Mouse (Mus musculus): Measurements from ENCODE around the gene Tpk1. TPM values are rescaled to one million over a fixed set of nuclear protein-coding genes. Genes with fewer than 3 reads are reported as not detected.

Tpk1 gene
- polyA plus RNA-seq, 1 experiment from 2014 or later = 7.8 TPM

- Histone ChIP-seq H3K4me3 (ENCODE audit: inconsistent target) (no peak overlapping the region), H3K79me2 (ENCODE audit: inconsistent target) (no peaks in the 10 kb centered on the region), H3K36me3 (ENCODE audit: inconsistent target) (no peaks in the 10 kb centered on the region), H3K27ac (no peak overlapping the region)
- WGBS (ENCODE audit: missing documents) = 63% methylated on average over 4 of the region's 4 CpGs
Measured at GRCm38 (mm10) chr6:43349083-43349482, 317.0 kb downstream of the Tpk1 start.

- 100% methylated on average over 1 of the region's 1 CpGs for WGBS (ENCODE audit: missing documents)
- H3K27ac ChIP-seq = no peak overlapping the region
- no peak overlapping the region for H3K4me3 ChIP-seq (ENCODE audit: inconsistent target)
- no peaks in the 10 kb centered on the region for H3K36me3 ChIP-seq (ENCODE audit: inconsistent target)
- H3K79me2 ChIP-seq (ENCODE audit: inconsistent target) = no peaks in the 10 kb centered on the region
Measured at GRCm38 (mm10) chr6:43347637-43348036, 318.4 kb downstream of the Tpk1 start.

GRCm38 (mm10) chr6:43343006-43343405 lies 323.1 kb downstream of the Tpk1 start:
- Histone ChIP-seq H3K79me2 (ENCODE audit: inconsistent target) (no peaks in the 10 kb centered on the region), H3K27ac (no peak overlapping the region), H3K4me3 (ENCODE audit: inconsistent target) (no peak overlapping the region), H3K36me3 (ENCODE audit: inconsistent target) (no peaks in the 10 kb centered on the region)
- WGBS (ENCODE audit: missing documents) = 54% methylated on average over 1 of the region's 1 CpGs

- no peak overlapping the region for H3K27ac ChIP-seq
- no peaks in the 10 kb centered on the region for H3K79me2 ChIP-seq (ENCODE audit: inconsistent target)
- no peak overlapping the region for H3K4me3 ChIP-seq (ENCODE audit: inconsistent target)
- no peaks in the 10 kb centered on the region for H3K36me3 ChIP-seq (ENCODE audit: inconsistent target)
- 80% methylated on average over 2 of the region's 2 CpGs for WGBS (ENCODE audit: missing documents)
Measured at GRCm38 (mm10) chr6:43342386-43342785, 323.7 kb downstream of the Tpk1 start.

- 92% methylated on average over 2 of the region's 2 CpGs for WGBS (ENCODE audit: missing documents)
- Histone ChIP-seq H3K4me3 (ENCODE audit: inconsistent target) (no peak overlapping the region), H3K27ac (no peak overlapping the region), H3K36me3 (ENCODE audit: inconsistent target) (no peaks in the 10 kb centered on the region), H3K79me2 (ENCODE audit: inconsistent target) (no peaks in the 10 kb centered on the region)
Measured at GRCm38 (mm10) chr6:43338804-43339203, 327.3 kb downstream of the Tpk1 start.

- H3K79me2 ChIP-seq (ENCODE audit: inconsistent target) = no peaks in the 10 kb centered on the region
- no peak overlapping the region for H3K4me3 ChIP-seq (ENCODE audit: inconsistent target)
- H3K27ac ChIP-seq = no peak overlapping the region
- WGBS (ENCODE audit: missing documents) = 73% methylated on average over 10 of the region's 10 CpGs
- H3K36me3 ChIP-seq (ENCODE audit: inconsistent target) = no peaks in the 10 kb centered on the region
Measured at GRCm38 (mm10) chr6:43337491-43337961, 328.6 kb downstream of the Tpk1 start.

- Histone ChIP-seq H3K4me3 (ENCODE audit: inconsistent target) (no peak overlapping the region), H3K27ac (no peak overlapping the region), H3K79me2 (ENCODE audit: inconsistent target) (no peaks in the 10 kb centered on the region), H3K36me3 (ENCODE audit: inconsistent target) (no peaks in the 10 kb centered on the region)
- 49% methylated on average over 2 of the region's 3 CpGs for WGBS (ENCODE audit: missing documents)
Measured at GRCm38 (mm10) chr6:43335619-43336234, 330.4 kb downstream of the Tpk1 start.

GRCm38 (mm10) chr6:43333479-43333878 lies 332.6 kb downstream of the Tpk1 start:
- 74% methylated on average over 4 of the region's 4 CpGs for WGBS (ENCODE audit: missing documents)
- H3K36me3 ChIP-seq (ENCODE audit: inconsistent target) = no peaks in the 10 kb centered on the region
- H3K79me2 ChIP-seq (ENCODE audit: inconsistent target) = no peaks in the 10 kb centered on the region
- H3K4me3 ChIP-seq (ENCODE audit: inconsistent target) = no peak overlapping the region
- H3K27ac ChIP-seq = no peak overlapping the region

GRCm38 (mm10) chr6:43312961-43313656 lies 353.0 kb downstream of the Tpk1 start:
- H3K79me2 ChIP-seq (ENCODE audit: inconsistent target) = no peaks in the 10 kb centered on the region
- WGBS (ENCODE audit: missing documents) = 93% methylated on average over 8 of the region's 8 CpGs
- H3K36me3 ChIP-seq (ENCODE audit: inconsistent target) = no peaks in the 10 kb centered on the region
- H3K27ac ChIP-seq = no peak overlapping the region
- H3K4me3 ChIP-seq (ENCODE audit: inconsistent target) = no peak overlapping the region

GRCm38 (mm10) chr6:43312546-43312945 lies 353.5 kb downstream of the Tpk1 start:
- Histone ChIP-seq H3K79me2 (ENCODE audit: inconsistent target) (no peaks in the 10 kb centered on the region), H3K4me3 (ENCODE audit: inconsistent target) (no peak overlapping the region), H3K27ac (no peak overlapping the region), H3K36me3 (ENCODE audit: inconsistent target) (no peaks in the 10 kb centered on the region)

GRCm38 (mm10) chr6:43310071-43310470 lies 356.0 kb downstream of the Tpk1 start:
- Histone ChIP-seq H3K27ac (no peak overlapping the region), H3K79me2 (ENCODE audit: inconsistent target) (no peaks in the 10 kb centered on the region), H3K4me3 (ENCODE audit: inconsistent target) (no peak overlapping the region), H3K36me3 (ENCODE audit: inconsistent target) (no peaks in the 10 kb centered on the region)
- 94% methylated on average over 6 of the region's 6 CpGs for WGBS (ENCODE audit: missing documents)

- Histone ChIP-seq H3K4me3 (ENCODE audit: inconsistent target) (no peak within 1 kb of the TSS), H3K36me3 (ENCODE audit: inconsistent target) (no peaks in the 10 kb centered on the region), H3K79me2 (ENCODE audit: inconsistent target) (no peaks in the 10 kb centered on the region), H3K27ac (no peak within 1 kb of the TSS)
- 80% methylated on average over 16 of the region's 16 CpGs for WGBS (ENCODE audit: missing documents)
Measured at GRCm38 (mm10) chr6:43309454-43309853, 356.6 kb downstream of the Tpk1 start, which contains the start of gene Nobox. Nobox (minus strand) TSS chr6:43309554.

- Histone ChIP-seq H3K36me3 (ENCODE audit: inconsistent target) (no peaks in the 10 kb centered on the region), H3K4me3 (ENCODE audit: inconsistent target) (no peak overlapping the region)
- WGBS (ENCODE audit: missing documents) = 61% methylated on average over 2 of the region's 2 CpGs
Measured at GRCm38 (mm10) chr6:43297508-43297850, 368.6 kb downstream of the Tpk1 start.

GRCm38 (mm10) chr6:43296798-43297507 lies 369.1 kb downstream of the Tpk1 start:
- no peak overlapping the region for H3K27ac ChIP-seq
- H3K36me3 ChIP-seq (ENCODE audit: inconsistent target) = no peaks in the 10 kb centered on the region
- no peak overlapping the region for H3K4me3 ChIP-seq (ENCODE audit: inconsistent target)
- no peaks in the 10 kb centered on the region for H3K79me2 ChIP-seq (ENCODE audit: inconsistent target)
- 51% methylated on average over 7 of the region's 7 CpGs for WGBS (ENCODE audit: missing documents)

More at GRCm38 (mm10) chr6:43297508-43297850, 368.6 kb downstream of the Tpk1 start:
- Histone ChIP-seq H3K27ac (no peak overlapping the region), H3K79me2 (ENCODE audit: inconsistent target) (no peaks in the 10 kb centered on the region)

- Histone ChIP-seq H3K36me3 (ENCODE audit: inconsistent target) (no peaks in the 10 kb centered on the region), H3K79me2 (ENCODE audit: inconsistent target) (no peaks in the 10 kb centered on the region), H3K4me3 (ENCODE audit: inconsistent target) (no peak overlapping the region), H3K27ac (no peak overlapping the region)
- WGBS (ENCODE audit: missing documents) = 76% methylated on average over 4 of the region's 5 CpGs
Measured at GRCm38 (mm10) chr6:43295908-43296307, 370.2 kb downstream of the Tpk1 start.
